Mouse (Mus musculus) neural tube, embryonic 10.5 days (tissue): ENCODE results near the gene Neurod2.

Source experiments
- DNase-seq: peaks from one replicate; pipeline ENCODE4 v3.0.0-alpha.2; 2017; ENCODE audit warnings: low spot score; ENCODE audit errors: extremely low spot score

The Neurod2 gene

GRCm38 (mm10) chr11:98332841-98333240 is 3.4 kb upstream of the Neurod2 start:
- no peak for DNase-seq

GRCm38 (mm10) chr11:98332186-98332585 is 2.7 kb upstream of the Neurod2 start:
- DNase-seq: no peak

GRCm38 (mm10) chr11:98331401-98331800 is 2.0 kb upstream of the Neurod2 start:
- DNase-seq: no peak

GRCm38 (mm10) chr11:98330745-98331204 is 1.3 kb upstream of the Neurod2 start:
- DNase-seq: no peak

DNA sequence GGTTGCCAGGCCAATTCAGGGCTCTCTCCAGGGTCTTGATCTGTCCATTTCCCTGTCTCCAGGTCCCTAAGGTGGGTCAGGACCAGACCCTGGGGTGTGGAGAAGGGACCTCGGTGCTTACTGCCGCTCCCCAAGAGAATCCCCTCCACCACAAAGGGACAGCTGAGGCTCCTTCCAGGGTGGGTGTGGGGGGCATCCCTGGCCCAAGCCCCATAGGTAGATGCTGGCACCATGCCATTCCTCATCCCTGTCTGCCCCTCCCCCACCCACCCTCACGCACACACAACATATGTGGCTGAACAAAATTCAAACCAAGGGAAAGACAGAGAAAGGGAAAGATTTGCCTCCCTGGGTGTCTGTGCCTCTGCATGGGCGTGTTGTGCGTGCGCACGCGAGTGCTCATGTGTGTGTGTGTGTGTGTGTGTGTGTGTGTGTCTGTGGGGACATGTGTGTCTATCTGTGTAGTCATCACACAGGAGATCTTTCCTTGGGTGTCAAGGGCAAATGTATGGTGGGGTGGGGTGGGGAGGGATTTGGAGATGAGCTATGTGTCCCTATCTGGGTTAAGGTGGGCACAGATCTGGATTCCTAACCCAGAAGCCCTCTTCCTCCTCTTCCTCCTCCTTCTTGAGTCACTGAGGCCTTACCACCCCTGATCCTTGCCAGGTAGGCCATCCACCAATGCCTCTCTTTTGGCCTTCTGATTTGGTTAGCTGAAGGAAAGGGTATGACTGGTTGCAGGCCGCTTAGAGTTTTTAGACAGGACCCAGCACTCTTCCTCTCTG is 704 bp upstream of the Neurod2 start:
- peak; percentile 26 for DNase-seq

DNA sequence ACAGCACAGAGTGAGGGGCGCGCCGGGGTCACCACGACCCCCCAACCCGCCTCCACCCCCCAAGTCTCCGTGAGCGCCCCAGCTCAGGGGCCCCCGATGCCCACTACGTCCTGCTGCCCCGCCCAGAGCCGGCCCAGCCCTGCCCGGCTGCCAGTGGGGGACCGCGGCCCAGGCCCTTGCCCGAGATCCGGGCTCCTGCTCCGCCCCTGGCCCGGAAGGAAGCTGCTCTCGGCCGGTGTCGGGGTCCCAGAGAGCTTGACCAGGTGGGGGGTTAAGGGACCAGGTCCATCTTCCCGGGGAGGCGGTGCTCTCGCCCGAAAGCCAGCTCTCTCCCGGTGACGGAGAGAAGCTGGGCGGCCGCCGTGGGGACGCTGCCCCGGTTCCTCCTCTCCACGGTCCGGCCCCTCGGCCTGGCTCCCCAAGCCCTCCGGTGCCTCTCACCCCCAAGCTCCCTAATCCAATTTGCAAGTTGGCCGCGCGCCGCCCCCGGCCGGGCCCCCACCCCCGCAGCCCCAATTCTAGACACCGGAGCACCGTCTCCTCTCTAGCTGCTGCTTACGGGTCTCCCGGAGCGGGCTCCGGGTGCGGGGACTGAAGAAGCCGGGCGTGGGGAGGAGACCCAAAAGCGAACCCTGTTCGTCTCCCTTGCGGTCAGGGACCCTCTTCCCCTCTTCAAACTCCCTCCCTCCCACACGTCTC is 928 bp downstream of the Neurod2 start:
- peak; percentile 68 for DNase-seq

GRCm38 (mm10) chr11:98328031-98328370 is 1.4 kb downstream of the Neurod2 start:
- peak; percentile 56 for DNase-seq

- DNase-seq: peak; percentile 68
Observed at GRCm38 (mm10) chr11:98327136-98328030, 2.1 kb downstream of the Neurod2 start.

GRCm38 (mm10) chr11:98326741-98327135 is 2.7 kb downstream of the Neurod2 start:
- no peak for DNase-seq

- DNase-seq: no peak
Observed at GRCm38 (mm10) chr11:98325821-98326218, 3.6 kb downstream of the Neurod2 start.

DNA sequence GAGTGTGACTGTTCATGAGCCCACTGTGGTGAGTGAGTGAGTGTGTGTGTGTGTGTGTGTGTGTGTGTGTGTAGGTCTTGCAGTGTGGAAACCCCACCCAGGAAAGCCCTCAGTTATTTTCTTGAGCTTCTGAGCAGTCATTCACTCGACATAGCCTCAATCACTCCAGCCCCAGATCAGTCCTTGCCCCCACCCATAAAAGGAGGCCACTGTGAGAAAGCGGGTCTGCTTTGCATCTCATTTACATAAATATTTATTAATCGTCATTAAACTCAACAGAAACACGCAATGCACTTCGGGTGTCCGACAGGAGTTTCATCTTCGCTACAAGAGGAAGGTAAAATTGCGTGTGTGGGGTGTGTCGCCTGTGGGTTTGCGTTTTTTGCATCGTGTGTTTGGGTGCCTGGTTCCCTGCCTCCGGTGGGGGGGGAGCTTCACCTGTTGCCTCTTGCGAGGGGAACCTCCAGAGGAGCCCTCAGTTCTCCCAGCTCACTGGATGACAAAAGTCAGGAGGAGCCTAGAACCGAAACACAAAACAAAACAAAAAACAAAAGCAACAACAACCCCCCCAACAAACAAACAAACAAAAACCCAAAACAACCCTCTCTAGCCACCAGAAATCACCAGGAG is 4.1 kb downstream of the Neurod2 start:
- DNase-seq: no peak

DNA sequence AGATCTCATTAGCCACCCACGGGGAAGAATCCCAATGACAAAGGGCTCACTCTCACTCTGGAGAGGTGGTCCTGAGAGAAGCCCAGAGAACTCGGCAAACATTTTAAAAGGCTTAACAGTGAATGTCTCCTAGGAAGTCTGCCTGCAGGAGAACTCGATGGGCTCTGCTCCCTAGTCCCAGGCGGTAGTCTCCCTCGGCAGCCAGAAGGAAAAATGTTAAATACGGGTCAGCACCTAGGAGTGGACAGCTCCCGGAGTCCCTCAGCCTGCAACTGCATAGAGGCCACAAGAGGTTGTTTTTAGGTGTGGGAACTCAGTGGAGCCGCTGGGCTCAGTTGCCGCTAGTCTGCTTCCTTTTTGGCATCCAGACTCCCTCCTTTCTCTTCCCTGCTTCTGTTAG is 5.5 kb downstream of the Neurod2 start:
- peak; percentile 54 for DNase-seq

GRCm38 (mm10) chr11:98323136-98323866 is 6.1 kb downstream of the Neurod2 start:
- DNase-seq: peak; percentile 23

DNA sequence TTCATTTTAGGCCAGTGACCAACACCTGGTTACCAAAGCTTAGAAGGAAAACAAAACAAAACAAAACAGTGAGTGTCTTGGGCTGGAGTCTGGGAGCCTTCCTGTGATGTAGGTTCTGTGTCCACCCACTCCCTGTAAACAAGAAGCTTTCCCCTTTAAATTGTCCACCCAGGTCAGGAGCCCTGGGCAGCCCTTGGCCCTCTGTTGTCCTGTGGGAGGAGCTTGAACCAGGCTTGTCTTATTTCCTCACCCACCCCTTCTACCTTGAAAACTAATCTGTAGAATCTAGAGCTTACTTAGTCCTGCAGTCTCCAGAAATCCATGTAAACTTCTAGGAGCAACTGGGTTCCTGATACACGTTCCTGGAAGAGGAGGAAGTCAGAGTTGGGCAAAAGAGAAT is 7.3 kb downstream of the Neurod2 start:
- DNase-seq: no peak

- DNase-seq: no peak
Observed at GRCm38 (mm10) chr11:98321677-98322003, 7.8 kb downstream of the Neurod2 start.

DNA sequence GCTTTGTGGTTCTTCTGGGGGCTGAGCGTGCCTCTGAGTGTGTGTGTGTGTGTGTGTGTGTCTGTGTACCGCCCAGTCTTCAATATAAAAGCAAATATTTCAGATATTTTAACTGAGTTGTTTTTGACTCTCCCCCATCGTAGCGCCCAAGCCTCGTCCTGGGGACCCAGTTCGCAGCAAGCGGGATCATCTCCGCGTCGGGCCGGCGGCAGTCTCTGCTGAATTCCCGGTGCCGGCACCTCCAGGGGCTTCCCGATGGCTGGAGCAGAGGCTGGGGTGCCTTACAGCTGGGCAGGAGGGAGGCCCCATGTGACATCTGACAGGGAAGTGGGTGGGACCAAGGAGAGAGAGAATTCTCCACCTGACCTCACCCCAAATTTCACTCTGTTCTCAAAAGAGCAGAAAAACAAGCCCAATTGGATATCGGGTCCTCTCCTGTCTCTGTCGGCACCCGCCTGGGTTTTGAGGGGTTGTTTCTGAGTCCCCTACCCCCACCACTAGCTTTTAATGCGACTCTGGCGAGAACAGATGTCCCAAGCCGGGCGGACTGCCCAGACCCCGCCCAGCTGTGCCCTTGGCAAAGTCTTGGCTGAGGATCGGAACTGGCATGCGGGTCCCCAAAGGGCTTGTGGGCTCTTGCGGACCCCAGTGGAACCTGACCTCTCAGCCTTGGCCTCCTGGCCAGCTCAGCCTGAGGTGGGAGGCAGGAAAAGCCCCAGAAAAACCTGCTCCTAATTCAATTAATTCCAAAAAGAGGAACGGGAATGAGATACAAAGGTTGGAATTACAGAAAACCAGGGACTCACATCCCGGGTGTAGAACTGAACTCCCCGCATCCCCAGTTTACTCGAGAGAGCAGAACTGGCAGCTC is 8.4 kb downstream of the Neurod2 start:
- peak; percentile 43 for DNase-seq

DNA sequence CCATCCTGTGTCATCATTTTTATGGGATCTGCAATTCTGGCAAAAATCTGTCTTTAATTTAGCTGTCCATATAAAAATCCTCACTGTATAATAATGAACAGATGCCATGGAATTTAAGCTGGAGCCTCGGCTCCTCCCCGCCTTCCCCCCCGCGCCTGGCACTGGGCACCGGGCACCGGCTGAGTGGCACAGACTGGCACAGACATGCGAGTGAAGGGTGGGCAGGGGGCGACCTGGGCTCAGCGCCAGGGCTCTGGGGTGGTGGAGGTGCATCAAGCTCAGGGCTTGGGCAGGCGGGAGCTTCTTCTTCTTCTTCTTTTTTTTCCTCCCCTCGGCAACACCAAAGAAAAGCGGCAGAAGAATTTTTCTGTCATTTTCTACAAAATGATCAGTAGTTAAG is 9.1 kb downstream of the Neurod2 start:
- peak; percentile 33 for DNase-seq

DNA sequence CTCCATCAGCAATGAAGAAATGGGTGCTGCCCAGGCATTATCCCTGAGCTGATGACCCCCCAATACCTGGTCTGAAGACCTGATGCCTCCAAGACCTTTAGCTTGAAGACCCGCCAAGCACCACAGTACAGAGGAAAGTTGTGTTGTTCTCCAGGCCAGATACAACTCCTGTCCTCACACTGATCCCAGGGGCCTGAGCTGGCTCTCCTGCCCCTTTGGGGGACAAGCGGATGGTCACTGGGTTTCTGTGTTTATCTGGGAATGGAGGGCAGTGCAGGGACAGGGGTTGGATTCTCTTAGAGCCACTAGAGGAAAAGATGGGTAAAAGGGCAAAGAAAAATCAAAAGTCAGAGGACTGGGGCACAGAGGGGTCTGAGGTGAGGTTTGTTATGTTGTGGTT is 9.5 kb downstream of the Neurod2 start:
- DNase-seq: peak; percentile 26

DNA sequence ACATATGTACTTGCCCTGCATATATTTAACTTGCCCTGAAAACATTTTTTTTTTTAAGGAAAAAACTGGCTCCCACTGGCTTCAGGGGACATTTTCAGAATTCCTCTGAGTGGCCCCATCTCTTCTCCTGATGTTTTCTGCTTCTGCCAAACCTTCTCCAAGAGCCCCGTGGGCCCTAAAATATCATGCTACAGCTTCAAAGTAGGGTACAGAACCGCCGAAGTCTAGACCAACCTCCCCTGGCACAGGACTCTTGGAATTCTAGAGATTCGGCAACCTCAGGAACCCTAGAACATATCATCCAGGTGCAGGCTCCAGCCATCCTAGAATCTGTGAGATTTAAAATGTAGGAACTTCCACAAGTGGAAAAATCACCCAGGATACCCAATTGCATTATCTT is 9.9 kb downstream of the Neurod2 start:
- no peak for DNase-seq

DNA sequence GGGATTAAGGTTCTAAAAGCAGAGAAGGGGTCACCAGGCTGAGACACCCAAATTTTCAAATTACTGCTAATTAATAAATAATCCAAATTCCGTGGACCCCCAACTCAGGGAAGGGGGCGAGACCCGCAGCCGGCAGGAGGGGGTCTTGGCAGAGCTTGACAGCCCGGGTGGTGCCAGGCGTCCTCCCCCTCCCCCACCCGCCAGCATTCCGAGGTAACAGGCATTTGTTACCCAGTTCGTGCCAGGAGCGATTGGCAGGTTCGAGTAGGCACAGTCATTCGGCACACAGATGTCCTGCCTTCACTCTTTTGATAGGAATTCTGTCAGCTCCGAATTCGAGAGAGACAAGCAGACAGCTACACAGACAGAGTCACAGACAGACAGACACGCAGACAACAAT is 10.3 kb downstream of the Neurod2 start:
- no peak for DNase-seq
